Mouse (Mus musculus) heart, postnatal 0 days (tissue): Measurements from ENCODE around the gene Ccdc187. TPM values are rescaled to one million over a fixed set of nuclear protein-coding genes. Genes with fewer than 3 reads are reported as not detected.

Experiments used
- ATAC-seq: fragments of 200-750 bp; cut with Nextera tagmentation; 2 replicates; pipeline ENCODE4 v1.8.0; 2017; ENCODE audit warnings: low read depth, moderate number of reproducible peaks, moderate library complexity; ENCODE audit not compliant: insufficient read depth
- DNase-seq: peaks from one replicate; pipeline ENCODE4 v3.0.0-alpha.2; 2016; ENCODE audit warnings: low spot score
- H3K27ac ChIP-seq: fragments of 300-500 bp; sonication (generic); 2 replicates; pipeline ENCODE4 v1.5.1; 2014; ENCODE audit warnings: low read depth, mild to moderate bottlenecking
- H3K27me3 ChIP-seq: fragments of 300-500 bp; sonication (generic); 2 replicates; pipeline ENCODE4 v1.6.1; 2014; ENCODE audit warnings: low read length, mixed read lengths; ENCODE audit not compliant: control insufficient read depth, insufficient read depth
- H3K36me3 ChIP-seq: fragments of 300-500 bp; sonication (generic); replicated peaks from 2 replicates; pipeline ENCODE4 v1.6.1; 2014; ENCODE audit warnings: low read length, mixed read lengths; ENCODE audit not compliant: control insufficient read depth, insufficient read depth
- H3K4me1 ChIP-seq: fragments of 300-500 bp; sonication (generic); 2 replicates; pipeline ENCODE4 v1.6.1; 2014; ENCODE audit warnings: antibody characterized with exemption; ENCODE audit not compliant: control insufficient read depth, insufficient read depth
- H3K4me2 ChIP-seq: fragments of 300-500 bp; sonication (generic); 2 replicates; pipeline ENCODE4 v1.6.1; 2014; ENCODE audit warnings: low read depth, mild to moderate bottlenecking, low read length, moderate library complexity
- H3K4me3 ChIP-seq: fragments of 300-500 bp; sonication (generic); 2 replicates; pipeline ENCODE4 v1.5.1; 2014; ENCODE audit warnings: low read depth, low read length
- H3K9ac ChIP-seq: fragments of 300-500 bp; sonication (generic); replicated peaks from 2 replicates; pipeline ENCODE4 v1.6.1; 2014; ENCODE audit warnings: low read depth, low read length, mixed read lengths
- H3K9me3 ChIP-seq: fragments of 300-500 bp; sonication (generic); replicated peaks from 2 replicates; pipeline ENCODE4 v1.6.1; 2016; ENCODE audit warnings: low read length; ENCODE audit not compliant: control insufficient read depth
- CTCF ChIP-seq: IDR thresholded peaks from 2 replicates; pipeline ENCODE4 v1.5.1; 2016; ENCODE audit warnings: antibody characterized with exemption, control low read depth, low read depth
- EP300 ChIP-seq: IDR thresholded peaks from 2 replicates; pipeline ENCODE4 v1.6.1; 2016; ENCODE audit warnings: antibody characterized with exemption, low read depth
- WGBS: fragments of 180-500 bp; shearing (Covaris S2); extraction: QIAGEN DNeasy Blood & Tissue Kit; methylation state at CpG from one replicate; pipeline ENCODE4 v1.1.7; 2014; 5-methylcytosine and 5-hydroxymethylcytosine counted together
- polyA plus RNA-seq: library from polyadenylated mRNA; unstranded; fragments of >200 nt; fragmentation: Nextera tagmentation; extraction: Ambion mirVana; gene quantifications from 2 replicates; pipeline ENCODE4 v1.2.1, GENCODE M21; 2015
- total RNA-seq: library from RNA; depleted of rRNA; stranded (reverse); fragments of >200 nt; gene quantifications from 2 replicates; pipeline ENCODE4 v1.2.3, GENCODE M21; 2014; ENCODE audit warnings: low replicate concordance

The Ccdc187 gene
- total and polyA plus RNA-seq, 2 experiments from 2014 or later, result 0.04 to 0.61 TPM

- Histone ChIP-seq H3K27me3 (no peaks in the 10 kb centered on the region), H3K4me1 (peaks cover 22% of the 10 kb centered on the region), H3K27ac (peak within 1 kb of the TSS; percentile 70), H3K9me3 (no peaks in the 10 kb centered on the region), H3K4me2 (peak within 1 kb of the TSS; percentile 95), H3K4me3 (peak within 1 kb of the TSS; percentile 82), H3K36me3 (no peaks in the 10 kb centered on the region), H3K9ac (peak within 1 kb of the TSS; percentile 76)
- WGBS, result 3% methylated on average over 35 of the region's 36 CpGs
- peak; percentile 94 for ATAC-seq
- no peak for TF ChIP-seq EP300
- no peak for TF ChIP-seq CTCF
- DNase-seq, result peak; percentile 93
Observed at GRCm38 (mm10) chr2:26237290-26237782, 57.0 kb downstream of the Ccdc187 start, which contains the start of gene Qsox2. Qsox2 (minus strand) TSS chr2:26237525.

GRCm38 (mm10) chr2:26236681-26237289 is 57.6 kb downstream of the Ccdc187 start:
- H3K4me2 ChIP-seq, result peak overlapping the region; percentile 95
- H3K27me3 ChIP-seq, result no peaks in the 10 kb centered on the region
- H3K9ac ChIP-seq, result peak overlapping the region; percentile 76
- under 1% methylated on average over 49 of the region's 51 CpGs for WGBS
- ATAC-seq, result peak; percentile 47
- H3K27ac ChIP-seq, result peak overlapping the region; percentile 70
- no peaks in the 10 kb centered on the region for H3K36me3 ChIP-seq
- DNase-seq, result peak; percentile 29
- H3K9me3 ChIP-seq, result no peaks in the 10 kb centered on the region
- H3K4me3 ChIP-seq, result peak overlapping the region; percentile 82
- H3K4me1 ChIP-seq, result peaks cover 22% of the 10 kb centered on the region
- TF ChIP-seq CTCF, result no peak

- 59% methylated on average over 2 of the region's 2 CpGs for WGBS
- no peak overlapping the region for H3K27ac ChIP-seq
- no peaks in the 10 kb centered on the region for H3K36me3 ChIP-seq
- no peaks in the 10 kb centered on the region for H3K9me3 ChIP-seq
- no peak overlapping the region for H3K4me3 ChIP-seq
- H3K4me1 ChIP-seq, result peaks cover 22% of the 10 kb centered on the region
- no peaks in the 10 kb centered on the region for H3K27me3 ChIP-seq
- ATAC-seq, result no peak
- no peak overlapping the region for H3K9ac ChIP-seq
- no peak overlapping the region for H3K4me2 ChIP-seq
- DNase-seq, result no peak
- TF ChIP-seq CTCF, result no peak
- TF ChIP-seq EP300, result no peak
Observed at GRCm38 (mm10) chr2:26234771-26235170, 59.6 kb downstream of the Ccdc187 start.

- TF ChIP-seq CTCF, result no peak
- no peak for TF ChIP-seq EP300
- Histone ChIP-seq H3K27me3 (no peaks in the 10 kb centered on the region), H3K4me3 (no peak overlapping the region), H3K4me1 (peaks cover 22% of the 10 kb centered on the region), H3K36me3 (no peaks in the 10 kb centered on the region), H3K27ac (peak overlapping the region; percentile 38; the same call in 1 of the 2 replicates), H3K9me3 (no peaks in the 10 kb centered on the region), H3K9ac (no peak overlapping the region), H3K4me2 (no peak overlapping the region)
- WGBS, result 29% methylated on average over 5 of the region's 5 CpGs
- DNase-seq (no peak), ATAC-seq (no peak)
Observed at GRCm38 (mm10) chr2:26234253-26234652, 60.1 kb downstream of the Ccdc187 start.

DNA sequence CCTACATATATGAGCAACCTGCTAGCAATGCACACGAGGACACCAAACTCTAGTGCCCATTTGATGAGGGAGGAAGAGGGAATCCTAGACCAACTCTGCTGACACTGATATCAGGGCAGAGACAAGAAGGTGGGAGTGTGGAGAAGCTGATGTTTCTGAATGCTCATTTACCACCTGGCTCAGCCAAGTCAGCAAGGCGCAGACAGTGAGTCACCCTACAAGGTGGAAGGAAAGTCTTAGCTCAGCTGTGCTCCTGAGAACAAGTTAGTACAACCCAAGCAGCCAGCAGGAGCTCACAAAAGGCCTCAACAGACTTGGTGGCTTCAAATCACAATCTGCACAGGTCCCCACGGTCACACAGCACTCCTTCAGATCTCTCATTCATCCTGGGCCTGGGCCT is 63.0 kb downstream of the Ccdc187 start:
- Histone ChIP-seq H3K4me2 (no peak overlapping the region), H3K27me3 (no peaks in the 10 kb centered on the region), H3K36me3 (0 out of 2 replicates have a peak, but pooled peaks cover 3% of the 10 kb centered on the region), H3K9me3 (no peaks in the 10 kb centered on the region), H3K27ac (no peak overlapping the region), H3K4me1 (peaks cover 17% of the 10 kb centered on the region), H3K9ac (no peak overlapping the region), H3K4me3 (no peak overlapping the region)
- TF ChIP-seq CTCF, result no peak
- DNase-seq (no peak), ATAC-seq (no peak)
- 59% methylated on average over 3 of the region's 3 CpGs for WGBS

- WGBS, result 65% methylated on average over 4 of the region's 4 CpGs
- Histone ChIP-seq H3K27me3 (no peaks in the 10 kb centered on the region), H3K27ac (no peak overlapping the region), H3K36me3 (peaks cover 3% of the 10 kb centered on the region; the same call in 1 of the 2 replicates), H3K4me2 (no peak overlapping the region), H3K9me3 (no peaks in the 10 kb centered on the region), H3K9ac (no peak overlapping the region), H3K4me1 (peaks cover 16% of the 10 kb centered on the region), H3K4me3 (no peak overlapping the region)
- ATAC-seq, result no peak
- TF ChIP-seq EP300, result no peak
- TF ChIP-seq CTCF, result no peak
- DNase-seq, result no peak
Observed at GRCm38 (mm10) chr2:26230253-26230652, 64.1 kb downstream of the Ccdc187 start.
